Mouse (Mus musculus) kidney, postnatal 0 days (tissue): ENCODE results near the gene Ctf2. TPM values are rescaled to one million over a fixed set of nuclear protein-coding genes. Genes with fewer than 3 reads are reported as not detected.

Experiments used
- ATAC-seq: fragments of 200-750 bp; cut with Nextera tagmentation; replicated peaks from 2 replicates; pipeline ENCODE4 v1.8.0; 2017; ENCODE audit warnings: low read depth, moderate number of reproducible peaks, moderate TSS enrichment, moderate library complexity; ENCODE audit not compliant: low FRiP score
- DNase-seq: peaks from one replicate; pipeline ENCODE4 v3.0.0-alpha.2; 2016; ENCODE audit warnings: low spot score
- H3K27ac ChIP-seq: fragments of 300-500 bp; sonication (generic); 2 replicates; pipeline ENCODE4 v1.5.1; 2014; ENCODE audit warnings: mild to moderate bottlenecking
- H3K27me3 ChIP-seq: fragments of 300-500 bp; sonication (generic); 2 replicates; pipeline ENCODE4 v1.6.1; 2014; ENCODE audit warnings: low read length, mixed read lengths; ENCODE audit not compliant: insufficient read depth
- H3K36me3 ChIP-seq: fragments of 300-500 bp; sonication (generic); 2 replicates; pipeline ENCODE4 v1.6.1; 2014; ENCODE audit warnings: low read length, mixed read lengths; ENCODE audit not compliant: insufficient read depth
- H3K4me1 ChIP-seq: fragments of 300-500 bp; sonication (generic); replicated peaks from 2 replicates; pipeline ENCODE4 v1.6.1; 2014; ENCODE audit warnings: antibody characterized with exemption, low read length, mixed read lengths; ENCODE audit not compliant: insufficient read depth
- H3K4me2 ChIP-seq: fragments of 300-500 bp; sonication (generic); 2 replicates; pipeline ENCODE4 v1.6.1; 2014; ENCODE audit warnings: mild to moderate bottlenecking, low read length, moderate library complexity, mixed read lengths
- H3K4me3 ChIP-seq: fragments of 300-500 bp; sonication (generic); replicated peaks from 2 replicates; pipeline ENCODE4 v1.5.1; 2014; ENCODE audit warnings: low read depth, low read length
- H3K9ac ChIP-seq: fragments of 300-500 bp; sonication (generic); 2 replicates; pipeline ENCODE4 v1.6.1; 2014; ENCODE audit warnings: low read depth, low read length
- H3K9me3 ChIP-seq: fragments of 300-500 bp; sonication (generic); replicated peaks from 2 replicates; pipeline ENCODE4 v1.6.1; 2016; ENCODE audit warnings: low read length, inconsistent platforms, mixed read lengths
- CTCF ChIP-seq: IDR thresholded peaks from 2 replicates; pipeline ENCODE4 v1.5.1; 2016; ENCODE audit warnings: antibody characterized with exemption, low read depth, mild to moderate bottlenecking, moderate library complexity
- WGBS: fragments of 180-500 bp; shearing (Covaris S2); extraction: QIAGEN DNeasy Blood & Tissue Kit; methylation state at CpG from one replicate; pipeline ENCODE4 v1.1.7; 2014; 5-methylcytosine and 5-hydroxymethylcytosine counted together
- polyA plus RNA-seq: library from polyadenylated mRNA; unstranded; fragments of >200 nt; fragmentation: Nextera tagmentation; extraction: Ambion mirVana; gene quantifications from 2 replicates; pipeline ENCODE4 v1.2.1, GENCODE M21; 2015

Ctf2 gene
- polyA plus RNA-seq, 1 experiment from 2014 or later: not detected

GRCm38 (mm10) chr7:127768997-127769593 lies 37.1 kb upstream of the Ctf2 start:
- Histone ChIP-seq H3K4me2 (peak overlapping the region; percentile 61), H3K4me3 (peak overlapping the region; percentile 62), H3K9me3 (no peaks in the 10 kb centered on the region), H3K27ac (peak overlapping the region; percentile 96), H3K27me3 (no peaks in the 10 kb centered on the region), H3K9ac (peak overlapping the region; percentile 75), H3K4me1 (peaks cover 6% of the 10 kb centered on the region; the same call in 1 of the 2 replicates), H3K36me3 (peaks cover 18% of the 10 kb centered on the region)
- peak; percentile 92 for ATAC-seq
- TF ChIP-seq CTCF: no peak
- peak; percentile 100 for DNase-seq
- under 1% methylated on average over 16 of the region's 16 CpGs for WGBS

- no peaks in the 10 kb centered on the region for H3K9me3 ChIP-seq
- 51% methylated on average over 13 of the region's 13 CpGs for WGBS
- no peak for DNase-seq
- ATAC-seq: no peak
- H3K4me1 ChIP-seq: peaks cover 6% of the 10 kb centered on the region; the same call in 1 of the 2 replicates
- no peak overlapping the region for H3K4me3 ChIP-seq
- H3K36me3 ChIP-seq: peaks cover 19% of the 10 kb centered on the region
- no peak overlapping the region; the same call in 1 of the 2 replicates for H3K4me2 ChIP-seq
- TF ChIP-seq CTCF: peak; percentile 38; the same call in 1 of the 2 replicates
- H3K9ac ChIP-seq: no peak overlapping the region
- H3K27ac ChIP-seq: 0 out of 2 replicates have a peak overlapping the region, but pooled peaks have one; percentile 96
- H3K27me3 ChIP-seq: no peaks in the 10 kb centered on the region
Observed at GRCm38 (mm10) chr7:127768346-127768996, 36.5 kb upstream of the Ctf2 start.

- 92% methylated on average over 19 of the region's 19 CpGs for WGBS
- Histone ChIP-seq H3K4me3 (no peak overlapping the region), H3K4me2 (no peak overlapping the region), H3K9me3 (no peaks in the 10 kb centered on the region), H3K36me3 (peaks cover 23% of the 10 kb centered on the region), H3K9ac (no peak overlapping the region), H3K27ac (no peak overlapping the region), H3K4me1 (peaks cover 6% of the 10 kb centered on the region; the same call in 1 of the 2 replicates), H3K27me3 (no peaks in the 10 kb centered on the region)
- no peak for DNase-seq
- TF ChIP-seq CTCF: no peak
- no peak for ATAC-seq
Observed at GRCm38 (mm10) chr7:127767671-127768345, 35.8 kb upstream of the Ctf2 start.

GRCm38 (mm10) chr7:127766851-127767609 lies 35.1 kb upstream of the Ctf2 start:
- H3K9ac ChIP-seq: no peak overlapping the region
- no peak for DNase-seq
- ATAC-seq: no peak
- H3K4me1 ChIP-seq: peaks cover 6% of the 10 kb centered on the region; the same call in 1 of the 2 replicates
- no peak overlapping the region for H3K4me3 ChIP-seq
- no peaks in the 10 kb centered on the region for H3K27me3 ChIP-seq
- H3K36me3 ChIP-seq: peaks cover 23% of the 10 kb centered on the region
- 73% methylated on average over 17 of the region's 17 CpGs for WGBS
- no peak overlapping the region for H3K27ac ChIP-seq
- no peak overlapping the region for H3K4me2 ChIP-seq
- H3K9me3 ChIP-seq: no peaks in the 10 kb centered on the region
- no peak for TF ChIP-seq CTCF

GRCm38 (mm10) chr7:127765756-127766155 lies 33.8 kb upstream of the Ctf2 start:
- Histone ChIP-seq H3K9me3 (no peaks in the 10 kb centered on the region), H3K27me3 (no peaks in the 10 kb centered on the region), H3K4me2 (no peak overlapping the region), H3K4me3 (no peak overlapping the region), H3K4me1 (peaks cover 4% of the 10 kb centered on the region; the same call in 1 of the 2 replicates), H3K27ac (no peak overlapping the region), H3K9ac (no peak overlapping the region), H3K36me3 (peaks cover 23% of the 10 kb centered on the region)
- WGBS: 75% methylated on average over 2 of the region's 2 CpGs
- ATAC-seq (no peak), DNase-seq (no peak)
- TF ChIP-seq CTCF: no peak

GRCm38 (mm10) chr7:127763642-127764041 lies 31.7 kb upstream of the Ctf2 start:
- ATAC-seq (no peak), DNase-seq (no peak)
- Histone ChIP-seq H3K36me3 (peaks cover 23% of the 10 kb centered on the region), H3K9ac (no peak overlapping the region), H3K4me3 (no peak overlapping the region), H3K4me2 (no peak overlapping the region), H3K4me1 (no peaks in the 10 kb centered on the region), H3K27me3 (no peaks in the 10 kb centered on the region), H3K9me3 (no peaks in the 10 kb centered on the region), H3K27ac (no peak overlapping the region)
- WGBS: 89% methylated on average over 4 of the region's 4 CpGs
- TF ChIP-seq CTCF: no peak
